Mouse (Mus musculus): ENCODE measurements around the gene Pcnx.

Gene Pcnx

DNA sequence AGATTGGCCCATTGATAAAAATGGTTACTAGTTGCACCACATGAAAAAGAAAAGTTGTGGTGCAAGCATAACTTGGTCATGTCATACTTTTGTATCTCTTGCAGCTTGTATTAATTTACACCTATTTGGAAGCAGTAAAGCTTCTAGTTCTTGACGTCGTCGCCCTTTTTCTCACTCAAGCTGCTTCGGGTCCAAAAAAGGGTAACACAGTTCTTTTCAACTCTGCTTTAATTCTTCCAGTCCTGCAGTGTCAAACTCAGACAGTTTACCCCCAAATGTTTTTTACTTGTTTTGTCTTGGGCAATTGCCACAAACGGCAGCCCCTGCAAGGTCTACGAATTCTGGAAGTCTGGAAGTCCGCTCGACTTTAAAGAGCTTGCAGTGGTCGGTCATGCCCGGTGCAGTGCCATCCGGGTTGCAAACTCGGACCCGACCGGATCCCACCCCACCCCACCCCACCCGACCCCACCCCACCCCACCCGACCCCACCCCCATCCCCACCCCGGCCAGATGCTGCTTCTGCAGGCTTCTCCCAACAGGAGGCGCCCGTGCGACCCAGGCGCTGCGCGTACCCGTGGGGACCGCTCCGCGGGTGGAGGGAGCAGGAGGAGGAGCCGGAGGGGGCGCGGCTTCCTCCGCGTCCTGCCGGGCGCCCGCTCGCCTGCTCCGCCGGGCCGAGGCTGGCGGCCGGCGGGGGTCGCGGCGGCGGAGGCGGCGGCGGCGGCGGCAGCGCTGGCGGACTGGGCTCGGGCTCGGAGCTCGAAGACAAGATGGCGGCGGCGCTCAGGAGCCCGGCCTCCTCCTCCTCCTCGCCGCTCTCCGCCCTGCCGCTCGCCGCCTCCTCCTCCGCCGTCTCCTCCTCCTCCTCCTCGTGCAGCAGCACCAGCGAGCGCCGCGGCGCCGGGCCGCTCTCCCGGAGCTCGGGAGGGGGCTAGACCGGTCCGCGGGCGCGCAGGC is at the start of gene Pcnx:
Gene Pcnx, plus strand, starts transcription at position 673 of the 957 bp plus-strand sequence.
- DNase-seq, result peak; percentile 90 to 92

DNA sequence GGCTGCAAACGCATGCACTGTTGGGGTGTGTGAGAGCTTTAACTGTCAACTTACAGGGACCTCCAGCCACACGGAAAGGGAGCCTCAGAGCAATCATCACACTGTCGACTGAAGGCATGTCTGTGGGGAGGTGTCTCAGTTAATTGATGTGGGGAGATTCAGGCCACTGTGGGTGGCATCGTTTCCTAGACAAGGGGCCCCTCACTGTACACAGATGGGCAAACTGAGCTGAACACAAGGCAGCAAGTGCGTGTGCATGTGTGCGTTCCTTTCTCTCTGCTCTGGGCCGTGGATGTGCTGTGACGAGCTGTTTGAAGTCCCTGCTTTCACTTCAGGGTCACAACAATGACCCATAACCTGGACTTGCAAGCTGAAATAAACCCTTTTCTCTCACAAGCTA is 49.4 kb upstream of the Pcnx start:
- DNase-seq, result no peak

- no peak for DNase-seq
Measured at GRCm38 (mm10) chr12:81814742-81815141, 45.1 kb upstream of the Pcnx start.

DNA sequence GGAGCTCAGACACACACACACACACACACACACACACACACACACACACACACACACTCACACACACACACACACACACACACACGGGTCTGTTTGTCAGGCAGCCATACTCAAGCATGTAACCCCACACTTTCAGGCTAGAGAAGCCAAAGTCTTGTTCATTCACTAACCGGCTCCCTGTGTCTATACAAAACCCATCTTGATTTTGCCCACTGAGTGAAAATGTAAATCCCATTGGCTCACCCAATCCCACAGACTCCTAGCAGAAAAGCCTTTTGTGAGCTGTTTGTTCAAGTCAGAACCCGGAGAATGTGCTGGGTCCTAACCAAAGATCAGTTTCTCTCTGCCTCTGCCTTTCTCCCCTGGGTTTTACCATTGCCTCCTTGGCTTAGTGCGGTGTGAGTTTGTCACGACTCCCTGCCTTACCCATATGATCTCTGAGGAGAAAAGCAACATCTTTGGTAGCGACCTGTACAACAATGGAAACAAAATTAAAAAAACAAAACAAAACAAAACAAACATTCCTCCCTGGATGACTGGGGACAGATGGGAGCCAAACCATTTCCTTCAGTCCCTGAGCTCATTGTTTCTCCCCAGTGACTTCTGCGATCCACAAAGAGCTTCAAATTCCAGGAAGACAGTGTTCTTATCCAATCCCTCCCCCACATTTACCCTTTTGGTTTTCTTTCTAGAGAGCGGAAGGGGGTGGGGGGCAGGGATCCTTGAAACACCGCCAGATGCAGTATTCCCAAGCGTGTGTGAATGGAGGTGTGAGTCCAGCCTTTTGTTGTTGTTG is 43.3 kb upstream of the Pcnx start:
- no peak for DNase-seq

- no peak for DNase-seq
Measured at GRCm38 (mm10) chr12:81817126-81817505, 42.7 kb upstream of the Pcnx start.

DNA sequence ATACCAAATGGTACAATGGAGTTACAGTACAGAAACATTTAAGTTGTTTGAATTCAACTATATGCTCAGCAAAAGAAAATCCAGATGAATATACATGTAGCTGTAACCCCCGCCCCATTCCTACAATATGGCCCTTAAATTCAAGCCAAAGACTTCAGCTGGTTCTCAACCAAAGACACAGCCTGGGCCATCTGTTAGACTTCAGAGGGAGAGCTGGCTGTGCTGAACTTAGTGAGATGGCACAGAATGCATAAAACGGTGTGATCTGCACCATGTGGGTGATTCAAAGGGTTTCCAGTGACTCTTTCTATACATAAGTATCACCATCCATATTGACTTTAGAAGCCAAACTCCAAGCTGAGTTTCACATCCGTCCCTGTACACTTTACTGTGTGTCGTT is 39.1 kb upstream of the Pcnx start:
- peak; percentile 54 to 61 for DNase-seq

- no peak for DNase-seq
Measured at GRCm38 (mm10) chr12:81822176-81822575, 37.6 kb upstream of the Pcnx start.

GRCm38 (mm10) chr12:81822778-81823480 is 36.9 kb upstream of the Pcnx start:
- DNase-seq, result peak; percentile 68 to 75

DNA sequence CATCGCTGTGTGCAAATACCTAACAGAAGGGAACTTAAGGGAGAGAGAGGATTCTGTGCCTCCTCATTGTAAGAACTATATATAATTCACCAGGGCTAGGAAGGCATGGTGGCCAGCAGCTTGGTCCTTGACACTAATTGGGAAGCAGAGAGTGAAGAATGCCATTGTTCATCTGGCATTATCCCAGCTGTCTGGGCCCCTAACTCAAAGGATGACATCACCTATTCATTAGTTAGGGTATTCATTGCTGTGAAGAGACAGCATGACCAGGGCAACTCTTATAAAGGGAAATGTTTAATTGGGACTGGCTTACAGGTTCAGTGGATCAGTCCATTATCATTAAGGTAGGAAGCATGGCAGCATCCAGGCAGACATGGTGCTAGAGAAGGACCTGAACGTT is 31.5 kb upstream of the Pcnx start:
- no peak for DNase-seq

GRCm38 (mm10) chr12:81832039-81832738 is 27.6 kb upstream of the Pcnx start:
- DNase-seq, result no peak

GRCm38 (mm10) chr12:81833094-81833493 is 26.7 kb upstream of the Pcnx start:
- DNase-seq, result no peak

DNA sequence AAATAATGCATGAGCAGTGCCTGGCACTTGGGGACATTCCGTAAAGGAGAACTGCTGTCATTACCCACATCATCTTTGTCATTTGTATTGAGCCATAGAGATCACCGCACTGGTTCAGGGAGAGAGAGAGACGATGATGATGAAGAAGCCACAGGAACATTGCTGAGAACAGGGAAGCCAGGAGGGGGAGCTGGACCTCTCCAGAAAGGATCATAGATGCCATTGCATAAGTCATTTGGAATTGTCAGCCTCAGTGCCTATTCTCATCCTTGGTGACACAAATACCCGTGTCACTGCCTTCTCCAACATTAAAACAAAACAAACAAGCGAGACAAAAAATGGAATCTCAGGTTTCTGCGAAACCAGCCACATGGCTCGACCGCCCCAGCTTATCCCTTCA is 23.7 kb upstream of the Pcnx start:
- no peak for DNase-seq

DNA sequence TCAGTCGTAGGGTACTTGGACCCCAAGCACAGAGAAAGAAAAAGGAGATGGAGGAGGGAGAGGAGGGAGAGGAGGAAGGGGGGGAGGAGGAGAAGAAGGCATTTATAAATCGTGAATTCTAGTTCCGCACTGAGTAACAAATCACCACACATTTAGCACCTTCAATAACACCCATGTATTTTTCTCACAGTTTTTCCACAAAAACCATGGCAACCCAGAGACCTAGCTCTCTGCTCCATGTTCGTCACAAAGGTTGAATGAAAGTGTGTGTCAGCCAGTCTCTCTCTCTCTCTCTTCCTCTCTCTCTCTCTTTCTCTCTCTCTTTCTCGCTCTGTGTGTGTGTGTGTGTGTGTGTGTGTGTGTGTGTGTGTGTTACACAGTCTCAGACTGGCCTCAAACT is 22.4 kb upstream of the Pcnx start:
- DNase-seq, result no peak

DNA sequence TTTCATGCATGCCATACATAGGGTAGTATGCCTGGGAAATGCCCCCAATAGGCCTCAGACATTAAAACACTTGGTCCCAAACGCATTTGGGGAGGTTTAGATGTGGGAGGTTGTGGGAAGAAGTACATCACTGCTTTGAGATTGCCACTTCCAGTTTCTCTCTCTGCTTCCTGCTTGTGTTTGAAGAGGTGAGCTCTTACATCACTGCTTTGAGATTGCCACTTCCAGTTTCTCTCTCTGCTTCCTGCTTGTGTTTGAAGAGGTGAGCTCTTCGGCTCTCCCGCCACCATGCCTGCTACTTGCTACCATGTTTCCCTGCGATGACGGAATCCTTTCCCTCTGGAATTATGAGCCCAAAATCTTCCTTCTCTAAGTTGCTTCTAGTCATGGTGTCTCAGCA is 20.2 kb upstream of the Pcnx start:
- DNase-seq, result no peak

- no peak for DNase-seq
Measured at GRCm38 (mm10) chr12:81841046-81841445, 18.8 kb upstream of the Pcnx start.

DNA sequence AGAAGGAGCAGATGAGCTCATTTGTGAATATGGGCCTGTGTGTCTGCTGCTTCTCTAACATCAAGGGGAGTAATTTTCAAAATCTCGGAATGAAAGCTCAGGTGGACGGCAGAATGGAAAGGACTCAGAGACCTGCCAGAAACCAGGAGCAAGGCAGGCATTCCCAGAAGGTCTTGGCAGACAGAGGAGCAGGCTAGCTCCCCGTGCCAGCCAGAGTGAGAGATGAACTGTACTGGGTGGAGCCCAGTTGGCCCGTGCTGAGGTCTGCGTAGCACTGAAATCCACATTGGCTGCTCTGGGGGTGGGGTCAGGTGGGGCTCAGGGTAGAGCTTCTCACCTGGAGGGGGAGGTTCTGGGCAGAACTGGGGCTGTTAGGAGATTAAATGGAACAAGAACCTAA is 16.3 kb upstream of the Pcnx start:
- peak; percentile 64 to 78 for DNase-seq

DNA sequence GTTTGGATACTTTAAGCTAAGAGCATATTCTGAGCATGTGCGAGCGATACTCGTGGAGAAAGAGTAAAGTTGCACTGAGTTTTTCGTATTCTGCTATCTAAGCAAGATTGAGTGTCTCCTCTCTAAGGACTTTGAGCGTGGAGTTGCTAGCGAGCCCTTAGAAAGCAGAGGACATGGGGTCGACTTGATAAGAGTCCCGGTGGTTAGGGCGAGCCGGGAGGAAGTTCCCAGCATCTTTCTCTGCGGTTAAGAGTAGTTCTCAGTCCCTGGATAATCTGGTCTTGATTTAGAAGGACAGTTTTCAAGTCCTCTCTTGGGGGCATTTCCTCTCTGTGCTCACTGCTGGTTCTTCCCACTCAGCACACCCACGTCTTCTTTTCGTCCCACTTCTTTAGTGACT is 15.3 kb upstream of the Pcnx start:
- DNase-seq, result no peak

DNA sequence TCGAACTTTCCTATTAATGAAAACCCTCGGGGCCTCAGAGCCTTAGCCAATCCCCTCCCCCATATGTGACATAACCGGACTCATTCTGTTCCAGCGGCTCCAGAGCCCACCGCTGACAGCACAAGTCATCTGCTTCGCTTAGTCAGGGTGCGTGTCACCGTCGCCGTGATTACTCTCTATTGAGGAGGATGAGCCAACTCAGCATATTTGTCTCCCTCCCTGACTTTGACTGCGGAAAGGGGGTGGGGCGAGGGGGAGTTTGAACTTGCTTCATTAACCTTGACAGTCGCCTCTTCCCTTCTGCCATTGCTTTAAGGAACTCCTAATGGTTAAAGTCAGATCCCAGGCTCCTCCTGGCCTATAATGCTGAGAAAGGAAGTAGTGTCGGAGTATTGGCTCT is 14.8 kb upstream of the Pcnx start:
- DNase-seq, result no peak

DNA sequence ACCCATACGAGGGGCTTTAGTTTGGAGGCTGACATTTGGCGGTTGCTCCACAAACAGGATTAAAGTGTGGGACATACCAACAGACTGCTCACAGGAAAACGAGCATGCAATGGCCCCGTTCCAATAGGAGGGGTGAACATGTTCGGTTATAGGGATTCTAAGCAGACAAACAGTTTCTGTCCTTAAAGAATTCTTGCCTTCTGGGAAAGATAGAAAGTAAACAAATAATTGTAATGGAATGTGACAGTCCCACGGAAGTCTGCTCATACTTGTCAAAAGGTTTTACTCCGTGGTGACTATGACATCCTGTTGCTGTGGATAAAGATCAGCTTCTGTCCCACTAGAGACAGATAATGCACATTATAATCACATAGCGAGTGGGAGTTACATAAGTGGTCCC is 10.2 kb upstream of the Pcnx start:
- no peak for DNase-seq

- no peak for DNase-seq
Measured at GRCm38 (mm10) chr12:81852551-81852950, 7.3 kb upstream of the Pcnx start.

DNA sequence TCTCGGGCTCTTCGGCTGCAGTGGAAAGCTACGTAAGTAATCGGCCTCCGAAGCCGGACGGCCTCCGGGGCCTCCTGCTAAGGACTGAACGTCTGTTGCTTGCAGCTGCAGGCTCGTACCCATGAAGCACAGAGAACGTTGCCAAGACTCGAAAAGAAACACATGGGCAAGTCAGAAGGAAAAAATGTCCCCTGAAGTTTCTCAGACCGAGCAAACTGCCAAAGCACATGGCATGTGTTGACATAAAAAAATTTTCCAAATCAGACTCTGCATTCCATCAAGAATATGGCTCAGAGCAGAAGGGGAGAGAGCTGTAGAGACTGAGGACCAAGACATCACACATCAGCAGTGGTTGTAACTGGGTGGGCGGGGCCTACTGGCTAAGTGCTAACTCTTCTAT is 6.8 kb upstream of the Pcnx start:
- DNase-seq, result no peak

DNA sequence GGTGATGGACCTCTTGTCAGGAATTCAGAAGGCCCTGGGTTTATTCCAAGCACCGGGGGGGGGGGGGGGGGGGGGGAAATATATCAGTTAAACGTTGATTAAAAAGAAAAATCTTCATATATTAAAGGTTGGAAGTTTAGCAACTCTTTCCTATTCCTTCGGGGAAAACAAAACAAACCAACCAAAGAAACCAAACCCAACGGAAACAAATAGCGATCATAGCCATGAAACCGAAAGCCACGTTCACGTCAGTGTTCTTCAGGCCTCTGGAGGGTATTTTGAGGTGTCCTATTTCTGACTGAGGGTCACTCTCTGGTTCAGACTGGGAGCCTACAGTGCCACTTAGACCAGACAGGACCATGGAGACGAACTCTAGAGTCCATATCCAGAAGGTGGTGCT is 6.3 kb upstream of the Pcnx start:
- no peak for DNase-seq

GRCm38 (mm10) chr12:81855031-81855430 is 4.8 kb upstream of the Pcnx start:
- DNase-seq, result no peak
